Mouse (Mus musculus) lung, postnatal 0 days (tissue): ENCODE data around the gene Aff3. TPM values are rescaled to one million over a fixed set of nuclear protein-coding genes. Genes with fewer than 3 reads are reported as not detected.
A peak's percentile ranks its signal among the peaks of the same experiment; 100 is the strongest.

Experiments
- ATAC-seq: fragments of 200-750 bp; cut with Nextera tagmentation; 2 replicates; pipeline ENCODE4 v1.8.0; 2017; ENCODE audit warnings: moderate library complexity
- DNase-seq: peaks from one replicate; pipeline ENCODE4 v3.0.0-alpha.2; 2016; ENCODE audit warnings: low spot score
- H3K27ac ChIP-seq: fragments of 300-500 bp; sonication (generic); 2 replicates; pipeline ENCODE4 v1.5.1; 2014; ENCODE audit warnings: antibody characterized with exemption, mild to moderate bottlenecking, low read length, mixed read lengths
- H3K27me3 ChIP-seq: fragments of 300-500 bp; sonication (generic); replicated peaks from 2 replicates; pipeline ENCODE4 v1.6.1; 2014; ENCODE audit warnings: low read length, mixed read lengths; ENCODE audit not compliant: insufficient read depth
- H3K36me3 ChIP-seq: fragments of 300-500 bp; sonication (generic); 2 replicates; pipeline ENCODE4 v1.6.1; 2014; ENCODE audit warnings: low read length, mixed read lengths; ENCODE audit not compliant: insufficient read depth
- H3K4me1 ChIP-seq: fragments of 300-500 bp; sonication (generic); 2 replicates; pipeline ENCODE4 v1.6.1; 2014; ENCODE audit warnings: antibody characterized with exemption, low read depth, low read length, mixed read lengths; ENCODE audit not compliant: insufficient read depth
- H3K4me2 ChIP-seq: fragments of 300-500 bp; sonication (generic); replicated peaks from 2 replicates; pipeline ENCODE4 v1.6.1; 2014; ENCODE audit warnings: low read depth, mild to moderate bottlenecking, low read length, moderate library complexity, mixed read lengths
- H3K4me3 ChIP-seq: fragments of 300-500 bp; sonication (generic); 2 replicates; pipeline ENCODE4 v1.5.1; 2014; ENCODE audit warnings: low read depth, low read length
- H3K9ac ChIP-seq: fragments of 300-500 bp; sonication (generic); replicated peaks from 2 replicates; pipeline ENCODE4 v1.6.1; 2014; ENCODE audit warnings: low read depth, mild to moderate bottlenecking
- H3K9me3 ChIP-seq: fragments of 300-500 bp; sonication (generic); 2 replicates; pipeline ENCODE4 v1.6.1; 2016; ENCODE audit warnings: low read length, mixed read lengths
- CTCF ChIP-seq: IDR thresholded peaks from 2 replicates; pipeline ENCODE4 v1.5.1; 2016; ENCODE audit warnings: antibody characterized with exemption, mild to moderate bottlenecking
- EP300 ChIP-seq: IDR thresholded peaks from 2 replicates; pipeline ENCODE4 v1.6.1; 2016; ENCODE audit warnings: antibody characterized with exemption, mild to moderate bottlenecking, control low read depth
- WGBS: fragments of 180-500 bp; shearing (Covaris S2); extraction: QIAGEN DNeasy Blood & Tissue Kit; methylation state at CpG from one replicate; pipeline ENCODE4 v1.1.7; 2014; 5-methylcytosine and 5-hydroxymethylcytosine counted together
- polyA plus RNA-seq: library from polyadenylated mRNA; unstranded; fragments of >200 nt; fragmentation: Nextera tagmentation; extraction: Ambion mirVana; gene quantifications from 2 replicates; pipeline ENCODE4 v1.2.1, GENCODE M21; 2015

Gene Aff3
- polyA plus RNA-seq, 1 experiment from 2014 or later = 5.9 TPM

GRCm38 (mm10) chr1:38495284-38495683 is 169.5 kb downstream of the Aff3 start:
- Histone ChIP-seq H3K9ac (no peak overlapping the region), H3K27ac (no peak overlapping the region), H3K4me2 (no peak overlapping the region), H3K4me1 (0 out of 2 replicates have a peak, but pooled peaks cover 5% of the 10 kb centered on the region), H3K4me3 (no peak overlapping the region), H3K36me3 (no peaks in the 10 kb centered on the region), H3K27me3 (no peaks in the 10 kb centered on the region), H3K9me3 (no peaks in the 10 kb centered on the region)
- TF ChIP-seq EP300 (no peak), CTCF (no peak)
- no peak for DNase-seq
- 90% methylated on average over 2 of the region's 2 CpGs for WGBS
- no peak for ATAC-seq

- 0 out of 2 replicates have a peak, but pooled peaks cover 5% of the 10 kb centered on the region for H3K4me1 ChIP-seq
- no peak overlapping the region for H3K4me2 ChIP-seq
- no peaks in the 10 kb centered on the region for H3K9me3 ChIP-seq
- H3K27ac ChIP-seq = no peak overlapping the region
- H3K27me3 ChIP-seq = no peaks in the 10 kb centered on the region
- H3K36me3 ChIP-seq = no peaks in the 10 kb centered on the region
- TF ChIP-seq CTCF (no peak), EP300 (no peak)
- H3K9ac ChIP-seq = no peak overlapping the region
- no peak for DNase-seq
- ATAC-seq = no peak
- H3K4me3 ChIP-seq = no peak overlapping the region
- 85% methylated on average over 6 of the region's 6 CpGs for WGBS
These were observed 175.0 kb downstream of the Aff3 start for GRCm38 (mm10) chr1:38489733-38490132.

GRCm38 (mm10) chr1:38488667-38489210 is 176.0 kb downstream of the Aff3 start:
- Histone ChIP-seq H3K4me2 (no peak overlapping the region), H3K9me3 (no peaks in the 10 kb centered on the region), H3K36me3 (no peaks in the 10 kb centered on the region), H3K4me3 (no peak overlapping the region), H3K9ac (no peak overlapping the region), H3K27me3 (no peaks in the 10 kb centered on the region), H3K27ac (no peak overlapping the region), H3K4me1 (0 out of 2 replicates have a peak, but pooled peaks cover 5% of the 10 kb centered on the region)
- TF ChIP-seq EP300 (no peak), CTCF (no peak)
- DNase-seq (no peak), ATAC-seq (no peak)
- 65% methylated on average over 8 of the region's 8 CpGs for WGBS

- TF ChIP-seq CTCF (no peak), EP300 (no peak)
- H3K27ac ChIP-seq = no peak overlapping the region
- H3K36me3 ChIP-seq = no peaks in the 10 kb centered on the region
- DNase-seq = no peak
- no peak overlapping the region for H3K4me2 ChIP-seq
- H3K9me3 ChIP-seq = no peaks in the 10 kb centered on the region
- ATAC-seq = peak; percentile 37; the same call in 1 of the 2 replicates
- H3K9ac ChIP-seq = no peak overlapping the region
- H3K4me3 ChIP-seq = no peak overlapping the region
- H3K27me3 ChIP-seq = no peaks in the 10 kb centered on the region
- WGBS = 80% methylated on average over 2 of the region's 2 CpGs
- H3K4me1 ChIP-seq = 0 out of 2 replicates have a peak, but pooled peaks cover 5% of the 10 kb centered on the region
These were observed 176.9 kb downstream of the Aff3 start for GRCm38 (mm10) chr1:38487884-38488283.

- Histone ChIP-seq H3K27ac (no peak overlapping the region), H3K36me3 (no peaks in the 10 kb centered on the region), H3K4me2 (no peak overlapping the region), H3K9me3 (no peaks in the 10 kb centered on the region), H3K27me3 (no peaks in the 10 kb centered on the region), H3K4me3 (no peak overlapping the region), H3K9ac (no peak overlapping the region), H3K4me1 (peaks cover 2% of the 10 kb centered on the region; the same call in 1 of the 2 replicates)
- TF ChIP-seq CTCF (no peak), EP300 (no peak)
- DNase-seq (no peak), ATAC-seq (no peak)
- WGBS = 77% methylated on average over 2 of the region's 2 CpGs
These were observed 181.6 kb downstream of the Aff3 start for GRCm38 (mm10) chr1:38483191-38483590.

- H3K27ac ChIP-seq = no peak overlapping the region
- WGBS = 9% methylated on average over 9 of the region's 9 CpGs
- ATAC-seq = peak; percentile 90
- no peak overlapping the region for H3K4me3 ChIP-seq
- H3K36me3 ChIP-seq = no peaks in the 10 kb centered on the region
- DNase-seq = peak; percentile 79
- H3K9ac ChIP-seq = no peak overlapping the region
- H3K4me2 ChIP-seq = no peak overlapping the region
- no peaks in the 10 kb centered on the region for H3K27me3 ChIP-seq
- TF ChIP-seq EP300 = peak; percentile 98
- TF ChIP-seq CTCF = no peak
- peaks cover 2% of the 10 kb centered on the region; the same call in 1 of the 2 replicates for H3K4me1 ChIP-seq
- no peaks in the 10 kb centered on the region for H3K9me3 ChIP-seq
These were observed 186.5 kb downstream of the Aff3 start for GRCm38 (mm10) chr1:38478246-38478743.
